Mouse (Mus musculus): ENCODE measurements around the gene Cd9.

Gene Cd9

DNA sequence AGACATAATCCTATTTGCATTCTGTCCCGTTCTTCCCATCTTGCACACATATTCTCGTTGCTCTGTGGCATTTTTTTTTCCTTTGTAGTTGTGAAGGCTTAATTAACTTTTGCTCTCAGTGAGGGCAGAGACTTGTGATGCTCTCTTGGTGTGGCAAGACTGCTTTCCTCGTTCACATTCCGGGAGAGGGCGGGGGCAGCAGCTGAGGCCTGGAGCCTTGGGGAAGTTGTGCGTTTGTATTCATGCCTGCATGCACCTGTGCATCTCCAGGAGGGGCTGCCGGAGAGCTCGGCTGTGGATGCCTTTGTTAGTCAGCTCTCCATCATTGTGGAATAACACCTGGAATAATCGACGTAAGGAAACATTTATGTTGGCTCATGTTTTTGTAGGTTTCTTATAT, 52.0 kb downstream of the Cd9 start:
- no peak for DNase-seq (ENCODE audit: low read depth in 1 of 2, low spot score in 2 of 2)

- DNase-seq (ENCODE audit: low read depth in 1 of 2, low spot score in 2 of 2): no peak
Measured at GRCm38 (mm10) chr6:125436753-125437152, 57.8 kb downstream of the Cd9 start.

- DNase-seq (ENCODE audit: low read depth in 1 of 2, low spot score in 2 of 2): no peak
Measured at GRCm38 (mm10) chr6:125434735-125435518, 59.7 kb downstream of the Cd9 start.

- no peak for DNase-seq (ENCODE audit: low read depth in 1 of 2, low spot score in 2 of 2)
Measured at GRCm38 (mm10) chr6:125433704-125434447, 60.7 kb downstream of the Cd9 start.

DNA sequence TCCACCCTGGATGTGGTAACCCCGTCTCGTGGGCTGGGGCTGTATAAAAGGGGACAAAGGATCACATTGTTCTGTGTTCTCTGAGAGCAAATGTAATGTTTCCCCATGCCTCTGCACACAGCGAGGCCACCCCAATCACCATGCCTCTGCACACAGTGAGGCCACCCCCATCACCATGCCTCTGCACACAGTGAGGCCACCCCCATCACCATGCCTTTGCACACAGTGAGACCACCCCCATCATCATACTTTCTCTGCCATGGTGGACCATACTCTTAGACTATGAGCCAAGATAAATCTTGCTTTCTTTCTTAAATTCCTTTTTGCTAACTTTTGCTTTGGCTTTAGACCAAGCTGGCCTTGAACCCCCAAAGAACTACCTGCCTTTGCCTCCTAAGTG, 61.3 kb downstream of the Cd9 start:
- no peak for DNase-seq (ENCODE audit: low read depth in 1 of 2, low spot score in 2 of 2)

DNA sequence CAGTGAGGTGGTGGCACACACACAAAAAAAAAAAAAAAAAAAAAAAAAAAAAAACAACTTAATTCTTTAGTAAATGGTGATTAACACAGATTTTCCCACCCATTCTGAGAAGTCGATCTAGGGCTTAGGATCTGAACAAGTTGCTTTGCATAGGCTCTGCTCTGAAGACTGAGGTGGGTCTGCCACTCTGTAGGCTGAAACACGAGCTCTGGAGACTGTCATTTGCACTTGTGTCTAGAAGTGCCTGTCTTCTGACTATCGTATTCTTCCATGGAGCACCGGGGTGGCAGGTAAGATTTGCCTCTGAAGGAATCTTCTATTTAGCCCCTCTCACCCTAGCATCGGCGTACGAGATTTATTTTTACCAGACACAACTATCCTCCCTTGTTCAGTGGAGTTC, 62.1 kb downstream of the Cd9 start:
- no peak for DNase-seq (ENCODE audit: low read depth in 1 of 2, low spot score in 2 of 2)

- DNase-seq (ENCODE audit: low read depth in 1 of 2, low spot score in 2 of 2): no peak
Measured at GRCm38 (mm10) chr6:125430982-125431381, 63.6 kb downstream of the Cd9 start.

GRCm38 (mm10) chr6:125430358-125430958, 64.1 kb downstream of the Cd9 start:
- DNase-seq (ENCODE audit: low read depth in 1 of 2, low spot score in 2 of 2): no peak

DNA sequence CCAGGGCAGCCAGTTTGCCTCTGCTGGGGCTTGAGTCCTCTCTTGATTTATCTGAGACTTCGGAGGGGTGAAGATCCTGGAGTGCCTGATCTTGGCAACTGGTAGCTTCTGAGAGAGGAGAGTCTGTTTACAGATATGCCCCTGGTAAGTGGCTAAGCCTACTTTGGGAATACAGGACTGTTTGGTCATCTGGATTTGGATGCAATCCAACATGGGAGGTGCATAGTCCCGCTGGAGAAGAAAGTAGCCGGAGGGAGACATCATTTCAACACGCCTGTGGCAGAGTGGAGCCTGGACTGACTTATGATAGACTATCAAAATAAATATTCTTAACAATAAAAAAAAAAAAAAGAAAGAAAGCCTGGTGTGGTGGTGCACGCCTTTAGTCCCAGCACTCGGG, 64.8 kb downstream of the Cd9 start:
- DNase-seq (ENCODE audit: low read depth in 1 of 2, low spot score in 2 of 2): no peak

DNA sequence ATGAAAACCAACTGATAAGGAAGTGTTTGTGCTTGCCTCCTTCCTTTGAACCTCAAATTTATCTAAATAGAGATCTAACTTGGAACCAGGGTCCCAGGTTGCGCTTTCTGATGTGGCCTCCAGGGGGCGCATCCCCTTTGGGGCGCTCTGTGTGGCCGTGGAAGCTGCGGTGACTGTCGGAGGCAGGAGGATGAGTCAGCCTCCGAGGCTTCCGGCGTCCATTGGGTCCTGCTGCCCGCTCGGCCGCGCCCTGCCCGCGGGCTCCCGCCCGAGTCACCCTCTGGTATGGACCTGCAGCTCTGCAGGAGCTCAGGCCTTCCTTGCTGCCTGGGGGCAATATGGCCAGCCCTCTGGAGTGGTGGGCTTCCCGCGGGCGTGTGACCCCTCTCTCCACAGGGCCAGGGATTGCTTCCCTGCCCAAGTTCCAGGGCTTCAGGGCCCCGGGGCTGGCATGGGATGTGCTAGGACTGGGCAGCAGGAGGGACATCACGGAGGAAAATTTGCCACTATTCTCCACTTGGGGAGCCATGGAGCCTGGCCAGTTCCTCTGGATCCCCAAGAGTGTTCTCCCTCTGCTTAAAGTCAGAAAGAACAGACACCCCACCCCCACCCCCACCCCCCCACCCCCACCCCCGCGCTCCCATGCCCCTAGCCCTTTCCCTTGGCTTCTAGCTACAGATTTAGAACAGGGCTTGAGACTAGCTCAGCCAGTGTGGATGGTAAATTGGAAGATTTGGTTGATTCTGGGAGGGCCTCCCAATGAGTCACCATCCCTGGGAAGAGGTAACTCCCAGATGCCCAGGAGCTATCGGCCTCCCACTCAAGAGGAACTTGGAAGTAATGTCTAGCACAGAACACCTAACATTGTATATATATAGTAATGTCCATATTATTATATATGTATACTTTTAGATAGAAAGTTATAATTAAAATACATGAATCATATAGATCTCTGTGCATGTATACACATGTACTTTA, 67.9 kb downstream of the Cd9 start:
- DNase-seq (ENCODE audit: low read depth in 1 of 2, low spot score in 2 of 2): peak; percentile 82 to 88

GRCm38 (mm10) chr6:125425205-125426090, 69.1 kb downstream of the Cd9 start:
- no peak for DNase-seq (ENCODE audit: low read depth in 1 of 2, low spot score in 2 of 2)

DNA sequence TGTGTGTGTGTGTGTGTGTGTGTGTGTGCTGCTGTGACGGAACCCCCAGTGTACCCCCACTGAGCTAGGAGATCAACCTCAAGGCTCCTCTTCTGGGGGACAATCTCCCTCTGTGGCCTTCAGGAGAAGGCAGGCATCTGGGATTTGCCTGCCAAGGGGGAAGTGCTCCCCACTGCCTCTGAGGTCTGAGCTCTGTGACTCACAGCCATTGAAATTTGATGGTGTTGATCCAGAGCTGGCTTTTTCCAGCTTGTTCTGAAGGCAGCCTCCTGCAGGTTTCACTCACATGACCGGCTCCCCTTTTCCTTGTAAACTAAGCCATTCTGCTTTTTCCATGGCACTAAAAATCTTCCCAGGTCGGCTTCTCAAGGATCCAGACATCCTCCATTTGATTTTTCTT, 70.4 kb downstream of the Cd9 start:
- no peak for DNase-seq (ENCODE audit: low read depth in 1 of 2, low spot score in 2 of 2)

DNA sequence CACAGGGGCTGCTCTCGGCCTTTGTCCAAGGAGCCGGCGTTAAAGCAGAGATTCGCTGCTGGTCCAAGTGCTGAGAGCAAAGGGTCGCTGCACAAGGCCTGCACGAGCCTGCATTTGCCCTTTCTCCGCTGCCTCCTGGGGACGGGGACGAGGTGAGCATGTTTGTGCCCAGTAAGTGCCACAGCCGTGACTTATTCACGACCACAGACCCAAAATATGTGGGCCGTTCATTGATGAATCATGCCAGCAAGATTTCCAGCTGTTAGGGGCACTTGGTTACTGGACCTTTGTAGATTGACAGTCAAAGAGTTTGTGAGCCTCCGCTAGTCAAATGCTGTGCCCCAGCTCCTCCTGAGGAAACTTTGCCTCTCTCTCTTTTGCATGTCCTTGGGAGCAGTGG, 71.1 kb downstream of the Cd9 start:
- DNase-seq (ENCODE audit: low read depth in 1 of 2, low spot score in 2 of 2): no peak

DNA sequence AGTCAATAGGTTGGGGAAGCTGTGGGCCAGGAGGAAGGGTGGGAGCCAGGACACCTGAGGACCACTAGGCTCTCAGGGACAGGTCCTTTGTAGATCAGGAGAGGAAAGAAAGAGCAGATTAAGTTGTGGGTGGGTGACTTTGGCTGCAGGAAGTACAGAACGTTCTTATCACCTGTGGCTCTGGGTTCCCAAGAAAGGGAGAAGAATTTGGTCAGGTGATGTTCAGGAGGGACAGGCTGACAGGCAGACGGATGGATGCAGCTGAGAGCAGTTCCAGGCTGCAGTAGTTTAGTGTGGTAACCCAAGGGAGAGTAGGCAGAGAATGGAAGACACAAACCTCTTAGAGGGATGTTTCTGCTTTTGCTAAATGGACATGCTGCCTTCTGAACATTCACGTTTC, 71.5 kb downstream of the Cd9 start:
- DNase-seq (ENCODE audit: low read depth in 1 of 2, low spot score in 2 of 2): no peak

GRCm38 (mm10) chr6:125422051-125422822, 72.4 kb downstream of the Cd9 start:
- DNase-seq (ENCODE audit: low read depth in 1 of 2, low spot score in 2 of 2): no peak

DNA sequence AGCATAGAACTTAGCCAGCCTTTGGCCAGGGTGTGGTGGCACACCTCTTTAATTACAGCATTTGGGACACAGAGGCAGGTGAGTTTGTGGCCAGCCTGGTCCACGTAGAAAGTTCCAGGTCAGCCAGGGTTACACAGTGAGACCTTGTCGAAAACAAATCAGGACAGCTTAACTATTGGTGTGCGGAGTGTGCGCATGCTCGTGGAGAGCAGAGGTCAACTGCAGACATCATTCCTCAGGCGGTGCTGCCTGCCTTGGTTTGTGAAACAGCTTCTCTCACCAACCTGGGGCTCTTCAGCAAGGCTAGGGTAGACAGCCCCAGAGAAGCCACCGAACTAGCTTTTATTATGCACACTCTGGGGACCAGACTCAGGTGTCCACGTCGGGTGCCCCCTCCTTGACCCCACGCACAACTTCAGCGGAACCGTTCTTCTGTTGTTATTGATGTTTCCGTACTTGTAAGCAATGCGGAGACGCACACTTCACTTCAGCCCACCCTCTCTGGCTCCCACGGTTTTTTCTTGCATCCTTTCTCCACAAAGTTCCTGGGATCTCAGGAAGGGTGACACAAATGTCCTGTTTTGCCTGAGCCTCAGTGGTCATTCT, 74.0 kb downstream of the Cd9 start:
- DNase-seq (ENCODE audit: low read depth in 1 of 2, low spot score in 2 of 2): no peak

GRCm38 (mm10) chr6:125418744-125419143, 75.8 kb downstream of the Cd9 start:
- DNase-seq (ENCODE audit: low read depth in 1 of 2, low spot score in 2 of 2): peak in 1 of 2 experiments; percentile 70

GRCm38 (mm10) chr6:125413326-125413725, 81.3 kb downstream of the Cd9 start:
- no peak for DNase-seq (ENCODE audit: low read depth in 1 of 2, low spot score in 2 of 2)

GRCm38 (mm10) chr6:125411661-125412060, 82.9 kb downstream of the Cd9 start:
- no peak for DNase-seq (ENCODE audit: low read depth in 1 of 2, low spot score in 2 of 2)
